Mouse (Mus musculus) limb, embryonic 14.5 days (tissue): Measurements from ENCODE around the gene Tjp1. TPM values are rescaled to one million over a fixed set of nuclear protein-coding genes. Genes with fewer than 3 reads are reported as not detected.

Experiments
- ATAC-seq: fragments of 200-750 bp; cut with Nextera tagmentation; 2 replicates; pipeline ENCODE4 v1.8.0; 2017; ENCODE audit warnings: low read depth, moderate number of reproducible peaks, moderate TSS enrichment; ENCODE audit not compliant: low FRiP score
- DNase-seq: peaks from one replicate; pipeline ENCODE4 v3.0.0-alpha.2; 2015; ENCODE audit warnings: low spot score
- H3K27ac ChIP-seq: fragments of 300-500 bp; sonication (generic); replicated peaks from 2 replicates; pipeline ENCODE4 v1.5.1; 2014; ENCODE audit warnings: low read depth, mild to moderate bottlenecking, low read length, moderate library complexity, mixed read lengths
- H3K27me3 ChIP-seq: fragments of 300-500 bp; sonication (generic); 2 replicates; pipeline ENCODE4 v1.6.1; 2014; ENCODE audit warnings: low read length, mixed read lengths; ENCODE audit not compliant: control insufficient read depth, insufficient read depth
- H3K36me3 ChIP-seq: fragments of 300-500 bp; sonication (generic); 2 replicates; pipeline ENCODE4 v1.6.1; 2014; ENCODE audit warnings: mild to moderate bottlenecking, low read length, moderate library complexity, mixed read lengths; ENCODE audit not compliant: control insufficient read depth, insufficient read depth
- H3K4me1 ChIP-seq: fragments of 300-500 bp; sonication (generic); 2 replicates; pipeline ENCODE4 v1.6.1; 2014; ENCODE audit warnings: antibody characterized with exemption, low read length, mixed read lengths; ENCODE audit not compliant: control insufficient read depth, insufficient read depth
- H3K4me2 ChIP-seq: fragments of 300-500 bp; sonication (generic); replicated peaks from 2 replicates; pipeline ENCODE4 v1.6.1; 2014; ENCODE audit warnings: low read depth, mild to moderate bottlenecking, low read length, moderate library complexity; ENCODE audit not compliant: severe bottlenecking
- H3K4me3 ChIP-seq: fragments of 300-500 bp; sonication (generic); replicated peaks from 2 replicates; pipeline ENCODE4 v1.5.1; 2014; ENCODE audit warnings: low read length
- H3K9ac ChIP-seq: fragments of 300-500 bp; sonication (generic); 2 replicates; pipeline ENCODE4 v1.6.1; 2014; ENCODE audit warnings: mild to moderate bottlenecking, low read depth, low read length, moderate library complexity; ENCODE audit not compliant: severe bottlenecking
- H3K9me3 ChIP-seq: fragments of 300-500 bp; sonication (generic); 2 replicates; pipeline ENCODE4 v1.6.1; 2016; ENCODE audit warnings: low read length; ENCODE audit not compliant: control insufficient read depth
- POLR2A ChIP-seq: fragments of 200-500 bp; IDR thresholded peaks from 2 replicates; pipeline ENCODE4 v1.8.0; 2012; ENCODE audit warnings: inconsistent platforms, mild to moderate bottlenecking, moderate library complexity, borderline replicate concordance; ENCODE audit not compliant: insufficient read depth, insufficient read length; ENCODE audit errors: extremely low read depth
- WGBS: fragments of 180-500 bp; shearing (Covaris S2); extraction: QIAGEN DNeasy Blood & Tissue Kit; methylation state at CpG from one replicate; pipeline ENCODE4 v1.1.7; 2014; 5-methylcytosine and 5-hydroxymethylcytosine counted together
- polyA plus RNA-seq, 2 experiments: library from polyadenylated mRNA; depleted of rRNA in 1 of 2; stranded (reverse) in 1 of 2; unstranded in 1 of 2; fragments of >200 nt; fragmentation: Nextera tagmentation in 1 of 2; extraction: Ambion mirVana in 1 of 2; gene quantifications; 2 replicates each; pipeline versions ENCODE4 v1.2.1 to v1.2.3; 2012 to 2014

Gene Tjp1
- polyA plus RNA-seq, 2 experiments: 17.9 to 37.2 TPM

- Histone ChIP-seq H3K36me3 (no peaks in the 10 kb centered on the region), H3K4me1 (0 out of 2 replicates have a peak, but pooled peaks cover 3% of the 10 kb centered on the region), H3K27me3 (no peaks in the 10 kb centered on the region), H3K4me3 (no peak overlapping the region), H3K4me2 (no peak overlapping the region), H3K27ac (no peak overlapping the region), H3K9ac (no peak overlapping the region), H3K9me3 (no peaks in the 10 kb centered on the region)
- no peak for TF ChIP-seq POLR2A
- WGBS: 90% methylated on average over 3 of the region's 3 CpGs
- DNase-seq (no peak), ATAC-seq (no peak)
These were observed 72.4 kb downstream of the Tjp1 start for GRCm38 (mm10) chr7:65455208-65455607.

GRCm38 (mm10) chr7:65454269-65454668, 73.3 kb downstream of the Tjp1 start:
- WGBS: 36% methylated on average over 3 of the region's 3 CpGs
- H3K4me1 ChIP-seq: 0 out of 2 replicates have a peak, but pooled peaks cover 2% of the 10 kb centered on the region
- no peak for ATAC-seq
- no peak overlapping the region for H3K27ac ChIP-seq
- H3K4me3 ChIP-seq: no peak overlapping the region
- H3K9ac ChIP-seq: no peak overlapping the region
- H3K9me3 ChIP-seq: no peaks in the 10 kb centered on the region
- no peaks in the 10 kb centered on the region for H3K36me3 ChIP-seq
- no peak overlapping the region for H3K4me2 ChIP-seq
- no peak for TF ChIP-seq POLR2A
- no peak for DNase-seq
- H3K27me3 ChIP-seq: no peaks in the 10 kb centered on the region

- Histone ChIP-seq H3K27me3 (no peaks in the 10 kb centered on the region), H3K9me3 (no peaks in the 10 kb centered on the region), H3K9ac (no peak overlapping the region), H3K4me3 (no peak overlapping the region), H3K4me1 (no peaks in the 10 kb centered on the region), H3K4me2 (no peak overlapping the region), H3K27ac (no peak overlapping the region), H3K36me3 (no peaks in the 10 kb centered on the region)
- 69% methylated on average over 3 of the region's 3 CpGs for WGBS
- DNase-seq (no peak), ATAC-seq (no peak)
- TF ChIP-seq POLR2A: no peak
These were observed 75.3 kb downstream of the Tjp1 start for GRCm38 (mm10) chr7:65452246-65452645.

GRCm38 (mm10) chr7:65450158-65450557, 77.4 kb downstream of the Tjp1 start:
- no peak for TF ChIP-seq POLR2A
- no peak overlapping the region for H3K9ac ChIP-seq
- no peak overlapping the region for H3K27ac ChIP-seq
- H3K36me3 ChIP-seq: no peaks in the 10 kb centered on the region
- ATAC-seq (no peak), DNase-seq (no peak)
- 50% methylated on average over 5 of the region's 5 CpGs for WGBS
- no peaks in the 10 kb centered on the region for H3K9me3 ChIP-seq
- no peak overlapping the region for H3K4me2 ChIP-seq
- H3K27me3 ChIP-seq: no peaks in the 10 kb centered on the region
- H3K4me3 ChIP-seq: no peak overlapping the region
- no peaks in the 10 kb centered on the region for H3K4me1 ChIP-seq

- no peak for ATAC-seq
- 84% methylated on average over 4 of the region's 4 CpGs for WGBS
These were observed 86.1 kb downstream of the Tjp1 start for GRCm38 (mm10) chr7:65441505-65441904.

GRCm38 (mm10) chr7:65439518-65439917, 88.1 kb downstream of the Tjp1 start:
- Histone ChIP-seq H3K4me3 (no peak overlapping the region), H3K27ac (no peak overlapping the region), H3K27me3 (no peaks in the 10 kb centered on the region), H3K9ac (no peak overlapping the region), H3K4me2 (no peak overlapping the region), H3K4me1 (no peaks in the 10 kb centered on the region), H3K36me3 (no peaks in the 10 kb centered on the region), H3K9me3 (no peaks in the 10 kb centered on the region)
- 55% methylated on average over 8 of the region's 8 CpGs for WGBS
- no peak for ATAC-seq
- no peak for TF ChIP-seq POLR2A
- DNase-seq: no peak

More at GRCm38 (mm10) chr7:65441505-65441904, 86.1 kb downstream of the Tjp1 start:
- Histone ChIP-seq H3K36me3 (no peaks in the 10 kb centered on the region), H3K9me3 (no peaks in the 10 kb centered on the region), H3K4me3 (no peak overlapping the region), H3K27me3 (no peaks in the 10 kb centered on the region), H3K4me2 (no peak overlapping the region), H3K27ac (no peak overlapping the region), H3K4me1 (no peaks in the 10 kb centered on the region), H3K9ac (no peak overlapping the region)
- no peak for TF ChIP-seq POLR2A
- DNase-seq: no peak
